Mouse (Mus musculus) inflammation-experienced regulatory T-cells, adult 16 weeks (primary cell): ENCODE data around the gene Ap1s3. TPM values are rescaled to one million over a fixed set of nuclear protein-coding genes. Genes with fewer than 3 reads are reported as not detected.

ENCODE experiments used
- polyA plus RNA-seq: library from polyadenylated mRNA; unstranded; fragments of 100-300 nt; shearing (Covaris generic); gene quantifications from one replicate; pipeline ENCODE4 v1.2.1, GENCODE M21; 2017

The Ap1s3 gene
- polyA plus RNA-seq = 1.7 TPM

GRCm38 (mm10) chr1:79671543-79672337 lies at the start of gene Ap1s3:
Gene Ap1s3 (minus strand): TSS chr1:79671972.

Other genes starting within 250 kb of the Ap1s3 start
- gene Scg2, start 231.9 kb downstream of the Ap1s3 start, polyA plus RNA-seq = 0.12 TPM
- 52.8 TPM for gene Mrpl44, start 104.0 kb upstream of the Ap1s3 start, polyA plus RNA-seq
- gene Wdfy1, start 104.2 kb upstream of the Ap1s3 start, polyA plus RNA-seq = 19.3 TPM
- 0.13 TPM for gene Serpine2, start 189.2 kb upstream of the Ap1s3 start, polyA plus RNA-seq